Mouse (Mus musculus) neural tube, postnatal 0 days (tissue): ENCODE results near the gene Lcat. TPM values are rescaled to one million over a fixed set of nuclear protein-coding genes. Genes with fewer than 3 reads are reported as not detected.

Experiments used
- microRNA-seq: library from miRNA; unstranded; fragments of <30 nt; microRNA quantifications from one replicate; pipeline ENCODE4, GENCODE M21; 2016
- polyA plus RNA-seq: library from polyadenylated mRNA; unstranded; fragments of >200 nt; fragmentation: Nextera tagmentation; extraction: Ambion mirVana; gene quantifications from 2 replicates; pipeline ENCODE4 v1.2.1, GENCODE M21; 2015

Gene Lcat
- polyA plus RNA-seq: 16.8 TPM in 2 replicates

DNA sequence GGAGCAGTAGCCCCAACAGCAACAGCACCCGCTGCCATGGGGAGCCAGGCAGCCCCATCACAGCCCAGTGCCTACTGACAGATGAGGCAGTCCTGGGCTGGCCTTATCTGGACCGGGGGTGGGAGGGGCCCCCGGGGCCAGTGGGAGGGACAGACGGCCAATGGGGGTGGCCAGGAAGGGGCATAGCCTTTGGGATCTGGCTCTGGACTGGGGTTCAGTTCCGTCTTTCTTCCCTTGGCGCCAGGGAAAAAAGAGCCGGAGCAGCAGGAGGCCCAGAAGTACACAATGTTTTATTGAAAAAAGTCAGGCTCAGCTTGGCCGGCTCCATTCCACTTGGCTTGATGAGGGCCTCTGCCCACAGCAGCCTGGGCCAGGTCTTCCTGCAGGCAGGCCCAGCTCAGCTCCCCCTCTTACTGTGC is at the start of gene Lcat:
Gene Lcat, minus strand, starts transcription at position 62 of the 419 bp plus-strand sequence.

DNA sequence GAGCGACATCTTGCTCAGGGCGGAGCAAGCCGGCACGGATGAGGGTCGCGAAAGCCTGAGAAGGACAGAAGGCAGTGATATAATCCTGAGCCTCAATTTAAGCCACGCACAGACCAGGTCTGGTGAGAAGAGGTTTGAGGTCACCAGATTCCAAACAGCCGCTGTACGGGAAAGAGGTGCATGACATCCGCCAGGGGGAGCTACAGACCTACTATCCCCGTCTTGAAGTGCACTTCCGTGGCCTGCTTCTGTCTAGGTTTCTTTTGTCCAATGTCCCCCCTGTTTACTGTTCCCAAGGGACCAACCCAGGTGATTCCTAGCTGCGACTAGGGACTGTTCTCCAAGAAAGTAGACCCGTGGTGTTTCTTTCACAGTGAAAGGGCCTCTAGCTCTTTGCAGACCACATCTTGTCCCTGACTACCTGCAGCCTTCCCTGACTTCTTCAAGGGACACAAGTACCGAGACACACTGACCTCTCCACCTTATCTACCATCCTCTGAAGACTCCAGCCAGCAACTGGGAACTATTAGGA is 47.7 kb upstream of the Lcat start, which contains the start of gene Dus2:
Gene Dus2, plus strand, starts transcription at position 482 of the 532 bp plus-strand sequence.

DNA sequence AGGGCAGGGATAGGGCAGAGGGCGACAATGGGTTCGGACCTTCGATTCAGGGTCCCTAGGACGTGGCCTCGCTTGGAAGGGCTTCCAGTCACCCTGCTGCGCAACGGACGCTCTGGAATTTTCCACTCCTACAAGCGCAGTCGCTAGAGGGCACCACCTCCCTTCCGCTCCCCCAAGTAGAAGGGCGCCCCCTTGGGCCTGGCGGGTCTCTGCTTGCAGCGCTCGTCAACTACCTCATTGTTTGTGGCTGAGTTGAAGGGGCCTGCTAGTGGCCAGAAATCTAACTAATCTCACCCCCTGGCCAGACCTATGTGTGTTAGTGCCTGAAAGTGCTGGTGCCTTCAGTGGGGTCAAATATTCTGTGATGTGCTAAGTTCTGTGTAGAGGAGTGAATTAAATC is 36.1 kb upstream of the Lcat start, which contains the start of gene Dpep3:
Gene Dpep3, minus strand, starts transcription at position 105 of the 400 bp plus-strand sequence.

DNA sequence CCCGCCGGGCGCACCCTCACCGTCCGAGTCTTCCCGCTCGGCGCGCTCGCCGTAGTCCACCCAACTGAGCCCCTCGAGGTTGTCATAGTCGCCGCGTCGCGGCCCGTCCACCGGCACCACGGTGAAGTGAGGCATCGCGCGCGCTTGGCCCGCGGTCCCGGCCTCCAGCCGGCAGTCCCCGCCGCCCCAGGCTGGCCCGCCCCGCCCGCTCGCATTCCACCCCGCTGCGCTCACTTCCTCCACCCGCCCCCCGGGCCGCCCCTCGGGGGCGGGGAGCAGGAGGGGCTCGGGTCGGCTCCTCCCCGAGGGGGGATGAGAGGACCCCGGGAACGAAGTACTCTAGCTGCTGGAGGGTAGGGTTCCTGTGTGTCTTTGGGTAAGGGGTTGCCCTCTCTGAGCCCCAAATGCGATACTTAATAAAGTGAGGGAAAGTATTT is 22.7 kb upstream of the Lcat start, which contains the start of gene Slc12a4:
Gene Slc12a4, minus strand, starts transcription at position 193 of the 437 bp plus-strand sequence.

DNA sequence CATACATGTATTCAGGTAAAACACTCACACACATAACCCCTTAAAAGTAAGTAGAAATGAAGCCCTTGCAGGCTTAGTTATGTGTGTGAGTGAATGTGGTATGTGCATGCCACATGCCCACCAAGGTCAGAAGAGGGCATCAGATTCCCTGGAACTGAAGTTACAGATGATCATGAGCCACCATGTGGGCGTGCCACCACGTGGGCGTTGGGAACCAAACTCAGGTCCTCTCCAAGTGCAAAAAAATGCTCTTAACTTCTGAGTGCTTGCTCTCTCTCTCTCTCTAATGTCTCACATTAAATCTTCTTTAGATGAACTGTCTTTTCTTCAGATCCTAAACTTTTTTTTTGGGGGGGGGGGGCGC is 4.9 kb downstream of the Lcat start, which contains the start of gene Psmb10:
Gene Psmb10, minus strand, starts transcription at position 139 of the 364 bp plus-strand sequence.

DNA sequence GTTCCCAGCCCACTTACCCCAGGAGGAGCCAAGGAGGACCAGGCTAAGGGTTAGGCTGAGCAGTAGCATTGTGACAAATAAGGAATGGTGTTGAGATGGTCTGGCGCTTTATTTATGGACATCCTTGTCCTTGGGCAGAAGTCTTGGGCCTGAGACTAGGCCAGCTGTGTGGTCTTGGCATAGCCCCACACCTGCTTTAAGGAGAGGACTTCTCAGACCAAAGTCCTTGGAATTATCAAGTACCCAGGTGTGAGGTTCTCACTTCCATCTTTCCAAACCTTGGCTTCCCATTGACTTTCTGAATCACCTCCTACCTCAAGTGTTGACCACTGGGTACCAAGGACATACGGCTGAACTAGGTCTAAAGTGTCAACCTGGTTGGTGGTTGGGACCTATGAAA is 9.4 kb downstream of the Lcat start, which contains the start of gene Ctrl:
Gene Ctrl, minus strand, starts transcription at position 101 of the 400 bp plus-strand sequence.

DNA sequence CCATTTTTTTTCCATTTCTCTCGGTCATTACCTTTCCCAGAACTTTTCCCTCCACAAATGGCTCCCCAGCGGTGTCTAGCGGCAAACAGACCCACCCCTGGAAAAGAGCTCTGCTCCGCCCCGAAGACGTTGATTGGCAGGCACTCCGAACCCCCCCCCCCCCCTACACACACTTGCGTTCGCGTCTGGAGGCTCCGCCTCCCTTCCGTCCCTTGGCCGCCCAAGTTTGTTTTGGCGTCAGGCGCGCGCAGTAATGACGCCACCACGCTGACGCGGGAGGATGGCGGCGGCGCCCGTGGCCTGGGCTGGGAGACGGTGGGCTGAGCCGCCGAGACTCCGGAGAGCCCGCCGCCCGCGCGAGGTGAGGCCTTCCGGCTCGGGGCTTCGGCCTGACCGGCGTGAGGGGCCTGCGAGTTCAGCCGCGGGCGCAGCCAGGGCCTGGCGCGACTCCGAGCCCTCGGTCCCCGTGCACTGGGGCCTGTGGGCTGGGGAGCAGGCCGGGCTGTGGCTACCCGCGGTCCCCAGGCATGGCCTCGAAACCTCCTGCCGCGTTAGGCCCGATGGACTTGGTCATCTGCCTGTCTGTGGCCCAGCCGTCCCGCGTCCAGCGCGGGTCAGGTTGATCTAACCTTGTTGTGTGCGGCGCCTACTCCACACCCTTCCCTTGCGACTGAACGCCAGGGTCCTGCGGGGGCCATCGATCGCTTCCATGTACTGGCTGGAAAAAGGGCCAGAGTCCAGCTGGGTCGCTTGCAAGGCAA is 42.8 kb downstream of the Lcat start, which contains the start of gene Pskh1:
Gene Pskh1, plus strand, starts transcription at position 262 of the 761 bp plus-strand sequence.

DNA sequence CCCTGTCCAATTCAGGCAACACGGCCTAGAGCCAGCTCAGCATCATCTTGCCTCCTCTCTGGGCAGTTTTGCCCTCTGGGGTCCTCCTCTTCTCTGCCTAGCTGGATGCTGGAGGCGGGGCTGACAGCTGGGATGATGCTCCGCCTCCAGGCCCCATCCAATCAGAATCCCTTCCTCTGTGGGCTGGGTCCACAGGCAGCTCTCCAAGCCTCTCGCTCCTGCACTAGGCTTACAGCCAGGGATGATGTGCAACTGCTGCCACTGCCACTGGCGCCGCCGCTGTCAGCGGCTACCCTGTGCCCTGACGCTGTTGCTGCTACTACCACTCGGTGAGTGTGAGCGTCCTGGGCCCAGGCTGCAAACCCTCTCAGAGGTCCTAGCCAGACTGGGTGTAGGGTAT is 49.8 kb downstream of the Lcat start, which contains the start of gene Nrn1l:
Gene Nrn1l, plus strand, starts transcription at position 229 of the 400 bp plus-strand sequence.

Small RNA genes lying within 50 kb of the gene (microRNA-seq; reads per million reads assigned to microRNA genes)
- not detected for gene Mir7074

Other genes with a start within 250 kb of the Lcat start
- 68.4 and 74.5 TPM in 2 replicates for gene Acd, start 242.3 kb downstream of the Lcat start, polyA plus RNA-seq
- 74.7 and 80.3 TPM in 2 replicates for gene Pard6a, start 242.2 kb downstream of the Lcat start, polyA plus RNA-seq
- 0.28 TPM in 1 of 2 replicates, not detected in the other for gene 4933405L10Rik, start 235.7 kb downstream of the Lcat start, polyA plus RNA-seq
- gene Enkd1, start 235.2 kb downstream of the Lcat start, polyA plus RNA-seq: 18.7 and 20.6 TPM in 2 replicates
- gene Gfod2, start 184.7 kb downstream of the Lcat start, polyA plus RNA-seq: 43.2 and 48.6 TPM in 2 replicates
- gene Ranbp10, start 116.0 kb downstream of the Lcat start, polyA plus RNA-seq: 6.8 and 7.9 TPM in 2 replicates
- 0.25 and 0.45 TPM in 2 replicates for gene Tsnaxip1, start 115.7 kb downstream of the Lcat start, polyA plus RNA-seq
- 33.7 and 38.1 TPM in 2 replicates for gene Cenpt, start 90.1 kb downstream of the Lcat start, polyA plus RNA-seq
- gene Thap11, start 88.2 kb downstream of the Lcat start, polyA plus RNA-seq: 46.5 and 47.5 TPM in 2 replicates
- 124 and 138 TPM in 2 replicates for gene Nutf2, start 82.8 kb downstream of the Lcat start, polyA plus RNA-seq
- gene Edc4, start 62.5 kb downstream of the Lcat start, polyA plus RNA-seq: 28.9 and 35.3 TPM in 2 replicates
- 2.4 and 5.5 TPM in 2 replicates for gene Nrn1l, start 49.8 kb downstream of the Lcat start, polyA plus RNA-seq
- gene Pskh1, start 42.9 kb downstream of the Lcat start, polyA plus RNA-seq: 8.6 and 9.3 TPM in 2 replicates
- gene Ctrl, start 9.5 kb downstream of the Lcat start, polyA plus RNA-seq: 1.8 and 2.8 TPM in 2 replicates
- 127 and 138 TPM in 2 replicates for gene Psmb10, start 4.9 kb downstream of the Lcat start, polyA plus RNA-seq
- gene Slc12a4, start 22.7 kb upstream of the Lcat start, polyA plus RNA-seq: 15.6 and 15.7 TPM in 2 replicates
- gene Dpep3, start 36.0 kb upstream of the Lcat start, polyA plus RNA-seq: not detected in 2 replicates
- gene Dus2, start 48.0 kb upstream of the Lcat start, polyA plus RNA-seq: 25.2 and 25.4 TPM in 2 replicates
- gene Dpep2nb, start 62.6 kb upstream of the Lcat start, polyA plus RNA-seq: 0.21 TPM in 1 of 2 replicates, not detected in the other
- gene Ddx28, start 68.5 kb upstream of the Lcat start, polyA plus RNA-seq: 19.0 and 19.6 TPM in 2 replicates
- gene Nfatc3, start 115.5 kb upstream of the Lcat start, polyA plus RNA-seq: 2.7 and 2.9 TPM in 2 replicates
- 0.13 and 0.48 TPM in 2 replicates for gene Esrp2, start 193.6 kb upstream of the Lcat start, polyA plus RNA-seq
- gene Pla2g15, start 207.0 kb upstream of the Lcat start, polyA plus RNA-seq: 15.2 and 15.4 TPM in 2 replicates
- gene Slc7a6, start 225.5 kb upstream of the Lcat start, polyA plus RNA-seq: 46.4 and 47.3 TPM in 2 replicates